Mouse (Mus musculus) stomach, postnatal 0 days (tissue): ENCODE results near the gene Phf1. TPM values are rescaled to one million over a fixed set of nuclear protein-coding genes. Genes with fewer than 3 reads are reported as not detected.

Source experiments
- ATAC-seq: fragments of 200-750 bp; cut with Nextera tagmentation; 2 replicates; pipeline ENCODE4 v1.8.0; 2017; ENCODE audit not compliant: low FRiP score, low TSS enrichment
- DNase-seq: peaks from one replicate; pipeline ENCODE4 v3.0.0-alpha.2; 2016; ENCODE audit warnings: low spot score
- H3K27ac ChIP-seq: fragments of 300-500 bp; sonication (generic); replicated peaks from 2 replicates; pipeline ENCODE4 v1.5.1; 2014; ENCODE audit warnings: mild to moderate bottlenecking, control low read depth
- H3K27me3 ChIP-seq: fragments of 300-500 bp; sonication (generic); 2 replicates; pipeline ENCODE4 v1.6.1; 2014; ENCODE audit warnings: low read length; ENCODE audit not compliant: control insufficient read depth, insufficient read depth
- H3K36me3 ChIP-seq: fragments of 300-500 bp; sonication (generic); 2 replicates; pipeline ENCODE4 v1.6.1; 2014; ENCODE audit warnings: low read length, mixed read lengths; ENCODE audit not compliant: control insufficient read depth, insufficient read depth
- H3K4me1 ChIP-seq: fragments of 300-500 bp; sonication (generic); replicated peaks from 2 replicates; pipeline ENCODE4 v1.6.1; 2014; ENCODE audit warnings: antibody characterized with exemption; ENCODE audit not compliant: control insufficient read depth, insufficient read depth
- H3K4me2 ChIP-seq: fragments of 300-500 bp; sonication (generic); replicated peaks from 2 replicates; pipeline ENCODE4 v1.6.1; 2014; ENCODE audit warnings: low read depth, mild to moderate bottlenecking, control low read depth, moderate library complexity
- H3K4me3 ChIP-seq: fragments of 300-500 bp; sonication (generic); 2 replicates; pipeline ENCODE4 v1.5.1; 2014; ENCODE audit warnings: low read depth, low read length, control low read depth
- H3K9ac ChIP-seq: fragments of 300-500 bp; sonication (generic); 2 replicates; pipeline ENCODE4 v1.6.1; 2014; ENCODE audit warnings: mild to moderate bottlenecking, low read length, control low read depth, mixed read lengths
- H3K9me3 ChIP-seq: fragments of 300-500 bp; sonication (generic); 2 replicates; pipeline ENCODE4 v1.6.1; 2016; ENCODE audit warnings: low read length; ENCODE audit not compliant: control insufficient read depth
- CTCF ChIP-seq: IDR thresholded peaks from 2 replicates; pipeline ENCODE4 v1.5.1; 2016; ENCODE audit warnings: antibody characterized with exemption, low read depth, mild to moderate bottlenecking, moderate library complexity
- EP300 ChIP-seq: optimal IDR thresholded peaks from 2 replicates; pipeline ENCODE3; 2016; ENCODE audit warnings: antibody characterized with exemption
- whole genome bisulfite sequencing: fragments of 180-500 bp; shearing (Covaris S2); extraction: QIAGEN DNeasy Blood & Tissue Kit; methylation state at CpG from one replicate; pipeline ENCODE4 v1.1.7; 2014; 5-methylcytosine and 5-hydroxymethylcytosine counted together
- polyA plus RNA-seq: library from polyadenylated mRNA; unstranded; fragments of >200 nt; fragmentation: Nextera tagmentation; extraction: Ambion mirVana; gene quantifications from 2 replicates; pipeline ENCODE4 v1.2.1, GENCODE M21; 2015

Gene Phf1
- polyA plus RNA-seq, 1 experiment from 2014 or later: 4.7 TPM

DNA sequence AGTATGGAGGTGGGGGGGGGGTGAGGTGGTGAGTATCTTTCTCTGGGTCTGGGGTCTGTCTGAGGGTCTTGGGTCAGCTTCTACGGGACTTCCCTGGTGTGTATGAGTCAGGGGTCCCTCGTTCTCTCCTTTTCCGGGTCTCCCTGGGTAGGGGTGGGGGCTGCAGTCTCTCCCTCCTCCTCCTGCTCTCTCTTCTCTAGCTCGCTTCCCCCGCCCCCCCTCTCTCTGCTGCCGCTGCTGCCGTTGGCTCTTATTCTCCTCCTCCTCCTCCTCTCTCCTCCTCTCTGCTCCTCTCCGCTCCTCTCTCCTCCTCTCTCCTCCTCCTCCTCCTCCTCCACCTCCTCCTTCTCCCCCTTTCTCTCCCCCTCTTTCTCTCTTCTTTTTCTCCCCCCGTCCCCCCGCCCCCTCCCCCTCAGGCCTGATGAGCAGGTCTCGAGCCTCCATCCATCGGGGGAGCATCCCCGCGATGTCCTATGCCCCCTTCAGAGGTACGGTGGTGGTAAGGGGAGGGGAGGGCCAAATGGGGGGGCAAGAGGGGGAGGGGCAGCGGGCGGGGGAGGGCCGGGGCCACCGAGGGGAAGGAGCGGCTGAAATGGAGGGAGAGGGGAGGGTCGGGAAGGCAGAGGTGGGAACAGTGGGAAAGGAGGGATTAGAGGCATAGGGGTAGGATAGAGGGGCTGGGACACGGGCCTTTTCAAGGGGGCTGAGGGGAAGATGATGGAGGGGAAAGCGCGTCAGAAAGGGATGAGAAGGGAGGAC is 8.4 kb downstream of the Phf1 start, which contains the start of gene Syngap1:
Gene Syngap1 (plus strand): TSS at position 223 of the 759 bp plus-strand sequence.
- Histone ChIP-seq H3K27me3 (no peaks in the 10 kb centered on the region), H3K36me3 (no peaks in the 10 kb centered on the region; the same call in 1 of the 2 replicates), H3K4me1 (peaks cover 5% of the 10 kb centered on the region; the same call in 1 of the 2 replicates), H3K4me2 (peak within 1 kb of the TSS; percentile 80), H3K4me3 (peak within 1 kb of the TSS; percentile 48), H3K9me3 (no peaks in the 10 kb centered on the region), H3K27ac (peak within 1 kb of the TSS; percentile 93), H3K9ac (peak within 1 kb of the TSS; percentile 77)
- DNase-seq: no peak
- no peak for ATAC-seq
- WGBS: 4% methylated on average over 18 of the region's 24 CpGs
- no peak for TF ChIP-seq CTCF
- no peak for TF ChIP-seq EP300

DNA sequence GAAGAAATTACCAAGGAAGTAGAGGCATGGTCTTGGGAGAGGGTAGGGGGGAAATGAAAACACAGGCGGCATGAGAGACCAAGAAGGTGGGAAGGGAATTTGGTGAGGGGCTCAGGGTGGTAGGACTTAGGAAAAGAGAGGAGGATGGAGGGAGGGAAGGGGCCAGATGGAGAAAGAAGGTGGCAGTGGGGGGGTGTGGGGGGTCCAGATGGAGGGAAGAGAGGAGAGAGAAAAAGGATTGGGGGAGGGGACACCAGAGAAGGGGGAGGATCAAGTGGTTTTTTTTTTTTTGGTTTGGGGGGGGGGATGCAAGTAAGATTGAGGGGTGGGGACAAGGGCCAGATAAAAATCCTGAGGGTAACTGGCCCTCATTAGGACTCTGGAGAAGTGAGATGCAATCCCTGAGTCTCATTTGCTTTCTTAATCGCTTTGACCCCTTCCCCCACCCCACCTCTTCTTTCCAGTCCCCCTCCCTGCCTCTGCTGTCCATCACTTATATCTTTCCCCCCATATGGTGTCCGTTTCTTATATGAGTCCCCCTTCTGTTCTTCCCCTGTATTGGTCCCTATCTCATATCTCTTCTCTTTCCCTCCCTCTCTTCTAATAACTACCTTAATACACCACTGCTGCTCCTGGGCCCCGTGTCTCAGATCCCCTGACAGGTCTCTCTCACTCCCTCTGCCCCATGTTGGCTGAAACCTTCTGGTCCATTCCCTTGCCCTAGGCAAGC is 9.2 kb downstream of the Phf1 start:
- Histone ChIP-seq H3K4me1 (peaks cover 5% of the 10 kb centered on the region; the same call in 1 of the 2 replicates), H3K4me2 (peak overlapping the region; percentile 58), H3K36me3 (no peaks in the 10 kb centered on the region), H3K9me3 (no peaks in the 10 kb centered on the region), H3K27ac (0 out of 2 replicates have a peak overlapping the region, but pooled peaks have one; percentile 8), H3K9ac (peak overlapping the region; percentile 61), H3K4me3 (peak overlapping the region; percentile 39), H3K27me3 (no peaks in the 10 kb centered on the region)
- DNase-seq (no peak), ATAC-seq (no peak)
- TF ChIP-seq EP300: no peak
- WGBS: 16% methylated on average over 4 of the region's 4 CpGs

GRCm38 (mm10) chr17:26945824-26946495 is 13.1 kb downstream of the Phf1 start:
- peak overlapping the region; percentile 37 for H3K4me3 ChIP-seq
- WGBS: 35% methylated on average over 13 of the region's 13 CpGs
- no peaks in the 10 kb centered on the region for H3K9me3 ChIP-seq
- peak overlapping the region; percentile 73 for H3K4me2 ChIP-seq
- no peak for DNase-seq
- TF ChIP-seq CTCF (no peak), EP300 (no peak)
- peak overlapping the region; percentile 55 for H3K9ac ChIP-seq
- H3K27me3 ChIP-seq: no peaks in the 10 kb centered on the region
- peak overlapping the region; percentile 65; the same call in 1 of the 2 replicates for H3K27ac ChIP-seq
- peaks cover 2% of the 10 kb centered on the region; the same call in 1 of the 2 replicates for H3K4me1 ChIP-seq
- ATAC-seq: no peak
- H3K36me3 ChIP-seq: no peaks in the 10 kb centered on the region

- H3K4me3 ChIP-seq: peak overlapping the region; percentile 37
- peak overlapping the region; percentile 55 for H3K9ac ChIP-seq
- H3K4me2 ChIP-seq: peak overlapping the region; percentile 73
- TF ChIP-seq CTCF (peak; percentile 56), EP300 (no peak)
- peak; percentile 78 for DNase-seq
- no peaks in the 10 kb centered on the region for H3K27me3 ChIP-seq
- peak overlapping the region; percentile 65 for H3K27ac ChIP-seq
- 5% methylated on average over 35 of the region's 37 CpGs for WGBS
- H3K9me3 ChIP-seq: no peaks in the 10 kb centered on the region
- H3K36me3 ChIP-seq: no peaks in the 10 kb centered on the region
- peaks cover 4% of the 10 kb centered on the region; the same call in 1 of the 2 replicates for H3K4me1 ChIP-seq
- ATAC-seq: peak; percentile 66
Observed at GRCm38 (mm10) chr17:26946567-26946966, 13.7 kb downstream of the Phf1 start.

DNA sequence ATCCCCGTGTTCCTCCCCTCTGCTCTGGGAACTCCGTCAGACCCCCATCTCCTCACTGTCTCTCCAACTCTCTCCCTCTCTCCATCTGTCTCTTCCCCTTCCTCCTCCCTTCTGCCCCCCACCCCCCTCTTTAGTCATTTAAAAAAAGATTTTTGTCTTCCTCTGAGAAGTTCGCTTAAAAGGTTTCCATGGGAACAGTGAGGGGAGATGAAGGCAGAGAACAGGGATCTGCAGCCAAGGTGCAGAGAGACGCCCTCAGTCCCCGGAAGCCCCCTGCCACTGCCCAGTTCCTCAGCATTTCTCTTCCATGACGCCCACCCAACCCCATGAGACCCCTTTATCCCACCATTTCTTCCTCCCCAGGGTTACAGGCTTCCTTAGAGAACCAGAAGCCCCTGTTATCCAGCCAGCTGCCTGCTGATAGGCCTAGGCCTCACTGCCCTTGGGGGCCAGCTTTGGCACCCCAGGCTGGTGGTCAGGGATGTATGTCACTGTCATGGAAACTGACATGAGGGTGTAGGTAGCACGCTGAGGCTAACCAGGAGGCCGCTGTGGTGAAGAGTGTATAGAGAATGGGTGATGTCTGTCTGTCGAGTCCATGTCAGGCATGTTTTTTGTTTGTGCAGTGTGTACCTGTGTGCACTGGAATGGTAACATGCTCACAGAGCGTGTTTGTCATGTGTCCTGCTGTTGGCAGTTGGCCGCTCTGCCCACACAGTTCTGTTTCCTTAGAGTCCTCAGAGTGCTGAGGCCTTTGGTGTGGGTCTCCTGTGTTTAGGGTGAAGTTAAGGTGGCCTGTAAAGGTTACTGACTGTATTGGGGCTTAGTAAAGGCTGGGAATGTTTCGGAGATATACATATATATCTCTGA is 14.6 kb downstream of the Phf1 start:
- H3K4me1 ChIP-seq: peaks cover 4% of the 10 kb centered on the region; the same call in 1 of the 2 replicates
- no peak overlapping the region for H3K9ac ChIP-seq
- no peaks in the 10 kb centered on the region for H3K27me3 ChIP-seq
- H3K9me3 ChIP-seq: no peaks in the 10 kb centered on the region
- no peaks in the 10 kb centered on the region for H3K36me3 ChIP-seq
- WGBS: 72% methylated on average over 12 of the region's 12 CpGs
- H3K4me3 ChIP-seq: no peak overlapping the region
- no peak overlapping the region for H3K27ac ChIP-seq
- TF ChIP-seq CTCF: no peak
- no peak for TF ChIP-seq EP300
- H3K4me2 ChIP-seq: no peak overlapping the region
- DNase-seq (no peak), ATAC-seq (no peak)
